Mouse (Mus musculus) liver, embryonic 12.5 days (tissue): ENCODE results near the gene Car10. TPM values are rescaled to one million over a fixed set of nuclear protein-coding genes. Genes with fewer than 3 reads are reported as not detected.
"Not testable (repeated sequence)": the region's sequence is repeated elsewhere in the genome, so short reads cannot be mapped to it uniquely, and the experiment has no call there.

Source experiments
- ATAC-seq: fragments of 200-750 bp; cut with Nextera tagmentation; 2 replicates; pipeline ENCODE4 v1.8.0; 2017; ENCODE audit warnings: moderate number of reproducible peaks, mild to moderate bottlenecking, moderate library complexity
- H3K27ac ChIP-seq: fragments of 300-500 bp; sonication (generic); 2 replicates; pipeline ENCODE4 v1.5.1; 2016; ENCODE audit warnings: mild to moderate bottlenecking
- H3K27me3 ChIP-seq: fragments of 300-500 bp; sonication (generic); replicated peaks from 2 replicates; pipeline ENCODE4 v1.6.1; 2016; ENCODE audit warnings: mild to moderate bottlenecking, moderate library complexity
- H3K36me3 ChIP-seq: fragments of 300-500 bp; sonication (generic); 2 replicates; pipeline ENCODE4 v1.6.1; 2016; ENCODE audit warnings: mild to moderate bottlenecking, moderate library complexity
- H3K4me1 ChIP-seq: fragments of 300-500 bp; sonication (generic); 2 replicates; pipeline ENCODE4 v1.6.1; 2016
- H3K4me2 ChIP-seq: fragments of 300-500 bp; sonication (generic); 2 replicates; pipeline ENCODE4 v1.6.1; 2016; ENCODE audit warnings: mild to moderate bottlenecking, moderate library complexity
- H3K4me3 ChIP-seq: fragments of 300-500 bp; sonication (generic); 2 replicates; pipeline ENCODE4 v1.5.1; 2016; ENCODE audit warnings: mild to moderate bottlenecking, moderate library complexity
- H3K9ac ChIP-seq: fragments of 300-500 bp; sonication (generic); 2 replicates; pipeline ENCODE4 v1.6.1; 2016; ENCODE audit warnings: mild to moderate bottlenecking, moderate library complexity
- H3K9me3 ChIP-seq: fragments of 300-500 bp; sonication (generic); replicated peaks from 2 replicates; pipeline ENCODE4 v1.6.1; 2016; ENCODE audit warnings: mild to moderate bottlenecking, moderate library complexity
- WGBS: fragments of 180-500 bp; shearing (Covaris S2); methylation state at CpG from one replicate; pipeline ENCODE4 v1.1.7; 2016; ENCODE audit not compliant: insufficient replicate concordance; 5-methylcytosine and 5-hydroxymethylcytosine counted together
- polyA plus RNA-seq: library from polyadenylated mRNA; unstranded; fragments of >200 nt; fragmentation: Nextera tagmentation; extraction: Ambion mirVana; gene quantifications from 2 replicates; pipeline ENCODE4 v1.2.1, GENCODE M21; 2016

The Car10 gene
- polyA plus RNA-seq, 1 experiment from 2014 or later: 0.05 TPM

DNA sequence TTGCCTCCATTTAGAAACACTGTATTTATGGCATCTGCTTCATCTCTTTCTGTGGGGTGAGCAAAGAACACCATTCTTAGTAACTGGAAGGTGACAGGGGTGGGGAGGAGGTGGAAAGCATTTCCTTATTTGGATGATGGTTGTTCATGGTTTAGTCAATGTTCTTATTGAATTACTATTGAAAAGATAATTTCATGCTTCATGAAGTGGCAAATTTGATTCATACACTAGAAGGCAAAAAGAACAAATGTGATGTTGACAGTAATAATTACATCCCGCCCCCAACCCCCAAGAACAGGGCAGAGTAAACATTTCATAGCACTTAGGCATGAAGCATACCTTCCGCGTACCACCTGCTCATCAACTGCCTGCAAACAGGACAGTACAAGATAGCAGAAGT lies 239.9 kb downstream of the Car10 start:
- no peak overlapping the region for H3K4me2 ChIP-seq
- no peaks in the 10 kb centered on the region for H3K27me3 ChIP-seq
- H3K9me3 ChIP-seq: no peaks in the 10 kb centered on the region
- no peaks in the 10 kb centered on the region for H3K36me3 ChIP-seq
- no peak for ATAC-seq
- 69% methylated on average over 3 of the region's 3 CpGs for whole genome bisulfite sequencing
- no peak overlapping the region for H3K4me3 ChIP-seq
- H3K4me1 ChIP-seq: no peaks in the 10 kb centered on the region
- no peak overlapping the region for H3K9ac ChIP-seq
- no peak overlapping the region for H3K27ac ChIP-seq

DNA sequence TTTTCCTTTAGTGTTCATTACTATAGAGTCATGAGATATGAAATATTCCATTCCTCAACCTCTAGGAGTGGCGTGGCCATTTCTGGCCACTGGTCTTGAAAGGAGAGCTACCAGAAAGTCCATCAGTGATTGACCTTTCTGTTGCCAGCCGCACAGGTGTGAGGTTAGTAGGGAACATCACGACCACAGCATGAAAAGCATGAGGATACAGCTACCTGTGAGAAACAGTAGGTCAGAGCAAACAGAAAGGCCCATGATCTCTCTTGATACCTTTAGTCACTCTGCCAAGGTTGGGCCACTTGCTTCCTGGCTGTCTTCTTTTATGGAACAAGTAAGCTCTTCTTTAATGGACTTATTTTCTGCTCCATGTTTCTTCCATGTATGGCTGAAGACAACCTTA lies 246.1 kb downstream of the Car10 start:
- ATAC-seq: no peak
- H3K27ac ChIP-seq: no peak overlapping the region
- WGBS: 59% methylated on average over 3 of the region's 3 CpGs
- H3K4me2 ChIP-seq: no peak overlapping the region
- no peak overlapping the region for H3K4me3 ChIP-seq
- H3K4me1 ChIP-seq: no peaks in the 10 kb centered on the region
- H3K27me3 ChIP-seq: no peaks in the 10 kb centered on the region
- H3K36me3 ChIP-seq: no peaks in the 10 kb centered on the region
- H3K9me3 ChIP-seq: 0 out of 2 replicates have a peak, but pooled peaks cover 2% of the 10 kb centered on the region
- no peak overlapping the region for H3K9ac ChIP-seq

DNA sequence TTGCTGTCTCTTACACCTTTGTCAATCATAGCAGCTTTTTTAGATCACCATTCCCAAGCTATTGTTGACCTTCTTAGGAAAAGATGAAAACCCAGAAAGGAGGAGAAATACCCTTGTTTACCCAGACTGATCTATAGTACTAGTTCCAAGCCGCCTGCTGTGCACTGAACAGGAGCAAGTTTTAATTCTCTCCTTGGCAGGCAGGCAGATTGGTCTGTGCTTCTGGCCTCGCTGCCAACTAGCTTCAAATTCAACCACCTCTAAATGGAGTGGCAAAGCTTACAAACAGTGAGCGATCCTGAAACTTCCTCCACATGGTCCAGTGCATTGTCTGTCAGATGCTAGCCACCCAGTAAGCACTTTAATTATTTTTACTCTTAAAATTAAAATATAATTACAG lies 247.0 kb downstream of the Car10 start:
- Histone ChIP-seq H3K27ac (no peak overlapping the region), H3K4me3 (no peak overlapping the region), H3K4me2 (no peak overlapping the region), H3K27me3 (no peaks in the 10 kb centered on the region), H3K36me3 (no peaks in the 10 kb centered on the region), H3K9me3 (0 out of 2 replicates have a peak, but pooled peaks cover 2% of the 10 kb centered on the region), H3K9ac (no peak overlapping the region), H3K4me1 (no peaks in the 10 kb centered on the region)
- 63% methylated on average over 3 of the region's 3 CpGs for WGBS
- no peak for ATAC-seq

DNA sequence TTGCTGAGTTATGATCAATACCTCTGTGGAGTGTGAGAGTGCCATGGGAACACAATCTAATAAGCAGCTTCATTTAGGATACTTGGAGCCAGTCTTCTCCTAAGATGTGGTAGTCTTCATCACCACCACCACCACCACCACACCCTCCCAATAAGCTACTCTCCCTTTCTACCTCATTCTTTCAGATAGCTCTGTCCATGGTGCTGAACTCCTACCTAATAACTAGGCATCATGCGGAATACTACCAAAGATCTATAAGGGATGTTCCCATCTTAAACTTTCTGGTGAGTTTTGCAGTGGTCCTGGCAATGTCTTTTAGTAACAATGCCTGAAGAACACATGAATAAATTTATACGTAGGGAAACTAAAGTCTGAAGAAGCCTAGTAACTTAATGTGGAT lies 263.7 kb downstream of the Car10 start:
- no peaks in the 10 kb centered on the region for H3K9me3 ChIP-seq
- no peak overlapping the region for H3K4me2 ChIP-seq
- ATAC-seq: no peak
- no peak overlapping the region for H3K4me3 ChIP-seq
- H3K36me3 ChIP-seq: no peaks in the 10 kb centered on the region
- no peaks in the 10 kb centered on the region for H3K4me1 ChIP-seq
- no peaks in the 10 kb centered on the region for H3K27me3 ChIP-seq
- H3K27ac ChIP-seq: no peak overlapping the region
- H3K9ac ChIP-seq: no peak overlapping the region
- 55% methylated on average over 2 of the region's 2 CpGs for WGBS

DNA sequence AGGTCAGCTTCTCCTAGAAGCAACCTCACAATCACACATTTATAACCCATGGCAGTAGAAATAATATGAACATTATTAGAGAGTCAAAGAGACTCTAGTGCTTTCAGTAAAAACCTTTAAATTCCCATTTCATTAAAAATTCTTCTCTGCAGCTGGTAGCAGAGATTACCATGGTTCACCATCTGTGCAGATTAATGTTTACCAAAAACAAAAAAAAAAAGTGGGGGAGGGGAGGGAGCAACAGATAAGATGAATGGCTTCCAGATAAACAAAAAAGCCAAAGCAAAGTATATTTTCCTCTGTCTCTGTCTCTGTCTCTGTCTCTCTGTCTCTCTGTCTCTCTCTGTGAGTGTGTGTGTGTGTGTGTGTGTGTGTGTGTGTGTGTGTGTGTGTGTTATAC lies 266.3 kb downstream of the Car10 start:
- Histone ChIP-seq H3K4me3 (no peak overlapping the region), H3K4me2 (no peak overlapping the region), H3K9ac (no peak overlapping the region), H3K9me3 (no peaks in the 10 kb centered on the region), H3K27ac (no peak overlapping the region), H3K4me1 (no peaks in the 10 kb centered on the region), H3K36me3 (no peaks in the 10 kb centered on the region), H3K27me3 (no peaks in the 10 kb centered on the region)
- ATAC-seq: no peak

DNA sequence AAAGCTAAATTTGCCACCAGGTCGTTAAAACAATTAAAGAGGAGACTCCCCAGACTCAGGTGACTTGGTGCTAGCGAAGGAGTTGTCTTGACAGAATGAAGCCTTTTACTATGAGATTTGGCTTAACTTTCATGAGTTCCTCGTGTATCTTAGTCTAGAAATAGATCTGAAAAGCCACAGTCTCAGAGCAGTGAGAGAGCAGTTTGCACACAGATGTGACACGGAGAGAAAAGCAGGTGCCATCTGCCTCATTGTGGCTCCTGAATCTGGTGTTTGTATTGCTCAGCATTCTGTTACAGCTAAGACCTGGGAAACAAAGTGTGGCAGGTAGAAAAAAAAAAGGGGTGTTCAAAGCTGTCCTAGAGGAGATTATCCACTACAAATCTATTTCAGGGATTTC lies 269.4 kb downstream of the Car10 start:
- H3K4me1 ChIP-seq: no peaks in the 10 kb centered on the region
- H3K27me3 ChIP-seq: no peaks in the 10 kb centered on the region
- ATAC-seq: no peak
- no peak overlapping the region for H3K4me3 ChIP-seq
- H3K9ac ChIP-seq: no peak overlapping the region
- 41% methylated on average over 4 of the region's 4 CpGs for WGBS
- H3K27ac ChIP-seq: no peak overlapping the region
- H3K36me3 ChIP-seq: no peaks in the 10 kb centered on the region
- H3K9me3 ChIP-seq: no peaks in the 10 kb centered on the region
- H3K4me2 ChIP-seq: no peak overlapping the region

DNA sequence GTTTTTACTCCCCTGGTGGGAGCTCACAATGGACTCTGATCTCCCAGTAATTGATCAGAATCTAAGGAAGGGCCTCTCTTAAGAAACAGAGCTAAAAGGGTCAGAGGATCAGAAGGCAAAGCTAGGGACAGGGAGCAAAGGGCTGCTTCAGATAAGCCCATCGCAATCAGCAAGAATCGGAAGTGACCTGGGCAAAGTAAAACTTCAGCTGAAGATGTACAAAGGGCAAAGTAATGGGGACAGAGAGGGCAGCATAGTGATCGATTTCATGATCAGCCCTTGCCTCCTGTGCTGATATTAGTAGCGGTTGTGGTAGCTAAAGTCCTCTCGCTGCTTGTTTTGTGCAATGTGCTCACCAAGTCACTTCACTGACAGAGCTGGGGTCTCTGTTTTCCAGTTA lies 269.9 kb downstream of the Car10 start:
- H3K4me2 ChIP-seq: no peak overlapping the region
- WGBS: 69% methylated on average over 5 of the region's 5 CpGs
- no peak overlapping the region for H3K4me3 ChIP-seq
- no peak overlapping the region for H3K9ac ChIP-seq
- H3K36me3 ChIP-seq: no peaks in the 10 kb centered on the region
- no peaks in the 10 kb centered on the region for H3K4me1 ChIP-seq
- no peak for ATAC-seq
- no peaks in the 10 kb centered on the region for H3K9me3 ChIP-seq
- no peaks in the 10 kb centered on the region for H3K27me3 ChIP-seq
- H3K27ac ChIP-seq: no peak overlapping the region

DNA sequence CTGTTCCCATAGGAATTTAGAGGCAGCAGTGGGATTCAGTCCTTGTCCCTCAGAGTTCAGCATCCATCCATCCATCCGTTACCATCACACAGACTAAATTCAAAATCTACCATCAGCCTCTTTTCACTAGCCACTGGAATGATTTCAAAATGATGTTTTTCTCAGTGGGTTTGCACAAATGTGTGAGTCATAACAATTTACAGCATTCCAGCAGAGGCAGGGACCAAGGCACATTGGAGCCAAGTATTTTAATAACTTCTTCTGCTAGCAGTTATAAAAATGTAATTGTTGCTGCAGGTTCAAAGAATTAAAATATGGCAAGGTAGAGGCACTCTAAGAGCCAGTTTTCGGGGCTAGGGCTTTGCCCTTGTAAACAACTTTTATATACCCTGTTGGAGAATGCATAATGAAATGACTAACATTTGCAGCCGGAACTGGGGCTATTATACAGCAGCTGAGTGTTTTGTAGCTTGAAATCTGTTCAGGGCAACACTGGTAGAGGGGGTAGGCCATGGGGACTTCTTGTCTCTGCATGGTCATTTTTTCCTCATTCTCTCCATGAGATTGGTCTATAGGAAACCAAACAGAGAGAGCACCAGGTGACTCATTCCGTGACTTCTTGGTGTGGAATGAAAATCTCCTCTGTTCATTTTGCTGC lies 276.0 kb downstream of the Car10 start:
- H3K36me3 ChIP-seq: no peaks in the 10 kb centered on the region
- no peaks in the 10 kb centered on the region for H3K9me3 ChIP-seq
- H3K4me1 ChIP-seq: no peaks in the 10 kb centered on the region
- WGBS: 55% methylated on average over 4 of the region's 4 CpGs
- no peaks in the 10 kb centered on the region for H3K27me3 ChIP-seq
- H3K4me2 ChIP-seq: no peak overlapping the region
- no peak overlapping the region for H3K4me3 ChIP-seq
- H3K27ac ChIP-seq: no peak overlapping the region
- ATAC-seq: no peak
- no peak overlapping the region for H3K9ac ChIP-seq

DNA sequence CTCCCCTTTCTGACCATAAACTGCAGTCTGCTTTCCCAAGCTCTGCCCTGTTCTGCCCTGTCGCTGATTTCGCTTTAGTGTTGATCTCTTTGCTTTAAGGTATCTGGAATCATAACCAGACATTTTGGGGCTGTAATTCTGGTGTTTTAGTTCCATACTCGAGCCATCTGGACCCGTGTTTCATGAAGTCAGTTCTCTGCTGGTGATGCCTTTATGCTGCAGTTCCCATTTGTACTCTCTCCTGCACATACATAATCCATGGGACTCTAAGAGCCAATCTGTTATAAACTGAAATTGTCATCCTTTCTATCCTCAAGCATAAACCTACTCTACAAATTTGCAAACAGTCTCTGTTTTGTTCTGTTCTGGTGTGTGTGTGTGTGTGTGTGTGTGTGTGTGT lies 293.3 kb downstream of the Car10 start:
- H3K27me3 ChIP-seq: no peaks in the 10 kb centered on the region
- H3K9ac ChIP-seq: no peak overlapping the region
- H3K4me3 ChIP-seq: no peak overlapping the region
- no peaks in the 10 kb centered on the region; the same call in 1 of the 2 replicates for H3K9me3 ChIP-seq
- H3K27ac ChIP-seq: no peak overlapping the region
- WGBS: 62% methylated on average over 4 of the region's 4 CpGs
- no peaks in the 10 kb centered on the region for H3K4me1 ChIP-seq
- ATAC-seq: no peak
- H3K36me3 ChIP-seq: no peaks in the 10 kb centered on the region
- H3K4me2 ChIP-seq: no peak overlapping the region

DNA sequence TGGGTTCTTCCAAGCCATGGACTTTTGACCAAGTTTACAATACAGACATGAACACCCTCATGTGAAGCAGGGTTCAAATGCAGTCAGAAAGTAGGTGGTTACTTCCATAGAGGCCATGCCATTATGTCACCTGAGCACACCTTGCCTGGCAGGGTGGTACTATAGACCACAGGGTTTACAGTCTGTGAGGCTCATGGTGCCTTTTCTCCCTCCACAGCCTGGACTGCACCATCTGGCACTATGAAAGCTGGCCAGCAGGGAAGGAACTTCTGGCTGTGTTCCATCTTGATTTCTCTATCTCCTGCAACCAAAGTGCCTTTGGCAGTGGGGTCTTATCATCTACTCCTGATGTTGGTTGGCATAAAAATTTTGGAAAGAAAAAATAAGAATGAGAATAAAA lies 295.5 kb downstream of the Car10 start:
- H3K36me3 ChIP-seq, ATAC-seq, H3K4me2 ChIP-seq, H3K27ac ChIP-seq, H3K27me3 ChIP-seq, H3K4me1 ChIP-seq, H3K9me3 ChIP-seq, H3K4me3 ChIP-seq, H3K9ac ChIP-seq: not testable (repeated sequence)

DNA sequence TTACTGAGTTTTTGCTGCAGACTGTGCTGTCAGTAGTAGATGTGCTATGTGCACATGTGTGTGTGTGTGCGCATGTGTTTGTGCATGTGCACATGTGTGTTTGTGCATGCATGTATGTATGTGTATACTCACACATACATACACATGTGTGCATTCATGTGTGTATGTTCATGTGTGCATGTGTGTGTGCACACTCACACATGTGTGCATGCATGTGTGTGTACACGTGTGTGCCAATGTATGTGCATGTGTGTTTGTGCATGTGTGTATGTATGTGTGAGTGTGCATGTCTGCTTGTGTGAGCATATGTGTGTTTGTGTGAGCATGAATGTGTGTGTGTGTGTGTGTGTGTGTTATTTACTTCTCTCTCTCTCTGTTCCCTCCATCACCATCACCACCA lies 298.5 kb downstream of the Car10 start:
- Histone ChIP-seq H3K27me3 (no peaks in the 10 kb centered on the region), H3K4me2 (no peak overlapping the region), H3K27ac (no peak overlapping the region), H3K9ac (no peak overlapping the region), H3K36me3 (no peaks in the 10 kb centered on the region), H3K4me1 (no peaks in the 10 kb centered on the region), H3K4me3 (no peak overlapping the region), H3K9me3 (no peaks in the 10 kb centered on the region)
- WGBS: 66% methylated on average over 2 of the region's 2 CpGs
- ATAC-seq: no peak

DNA sequence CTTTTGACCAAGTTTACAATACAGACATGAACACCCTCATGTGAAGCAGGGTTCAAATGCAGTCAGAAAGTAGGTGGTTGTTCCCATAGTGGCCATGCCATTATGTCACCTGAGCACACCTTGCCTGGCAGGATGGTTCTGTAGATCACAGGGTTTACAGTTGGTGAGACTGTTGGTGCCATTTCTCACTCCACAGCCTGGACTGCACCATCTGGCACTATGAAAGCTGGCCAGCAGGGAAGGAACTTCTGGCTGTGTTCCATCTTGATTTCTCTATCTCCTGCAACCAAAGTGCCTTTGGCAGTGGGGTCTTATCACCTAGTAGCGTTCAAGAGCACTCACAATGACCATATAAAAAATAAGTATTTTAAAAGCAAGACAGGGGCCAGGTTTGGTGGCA lies 303.3 kb downstream of the Car10 start:
- not testable (repeated sequence) for H3K4me3 ChIP-seq, H3K9me3 ChIP-seq, H3K27me3 ChIP-seq, ATAC-seq, H3K27ac ChIP-seq, H3K9ac ChIP-seq, H3K4me1 ChIP-seq, H3K4me2 ChIP-seq, H3K36me3 ChIP-seq
- WGBS: 42% methylated on average over 1 of the region's 1 CpGs

DNA sequence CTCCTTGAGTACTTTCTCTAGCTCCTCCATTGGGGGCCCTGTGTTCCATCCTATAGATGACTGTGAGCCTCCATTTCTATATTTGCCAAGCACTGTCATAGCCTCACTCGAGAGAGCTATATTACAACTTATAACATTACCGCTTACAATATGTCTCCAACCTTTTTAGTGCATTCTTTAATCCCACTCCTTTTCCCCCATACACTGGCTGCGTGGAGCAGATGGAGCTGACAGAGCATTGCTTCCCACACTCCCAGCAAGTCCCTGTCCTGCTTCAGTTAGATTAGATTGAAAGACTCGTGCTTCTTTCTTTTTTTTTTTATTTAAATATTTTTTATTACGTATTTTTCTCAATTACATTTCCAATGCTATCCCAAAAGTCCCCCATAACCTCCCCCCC lies 310.2 kb downstream of the Car10 start:
- Histone ChIP-seq H3K4me3 (no peak overlapping the region), H3K9me3 (no peaks in the 10 kb centered on the region), H3K36me3 (no peaks in the 10 kb centered on the region), H3K27ac (no peak overlapping the region), H3K27me3 (no peaks in the 10 kb centered on the region), H3K4me1 (no peaks in the 10 kb centered on the region), H3K9ac (no peak overlapping the region), H3K4me2 (no peak overlapping the region)
- no peak for ATAC-seq
- 56% methylated on average over 5 of the region's 5 CpGs for WGBS
